ENCODE assay signal across 11 mouse cellular contexts in genomic region chr11:44738820-44739219, GRCm38 (mm10).
DNase-seq lines count a peak whose midpoint lies in the region; ATAC-seq and TF ChIP-seq lines count a peak whose summit lies in the region.
"Had no signal": no experiment of that assay in that cellular context is flagged by ENCODE, and none has a peak within 500 bp of the region (broad histone marks: within the 10 kb centered on the region; RNA-seq: fewer than 3 reads in every experiment).

No protein-coding gene starts in this region.

- peak overlapping the region; percentile 78 for H3K27ac ChIP-seq in heart, embryonic 10.5 days
- no peak overlapping the region for H3K27ac ChIP-seq in intestine, postnatal 0 days (ENCODE audit: low read depth, low read length)

- H3K4me3 ChIP-seq in heart, embryonic 10.5 days, result 0 out of 2 replicates have a peak overlapping the region, but pooled peaks have one; percentile 8
- no peak overlapping the region for H3K4me3 ChIP-seq in intestine, postnatal 0 days (ENCODE audit: low read depth, low read length)
- H3K4me3 ChIP-seq: erythroblast, embryonic 14.5 days; megakaryocyte, embryonic 14.5 days had no signal

- H3K4me2 ChIP-seq in intestine, postnatal 0 days (replicated peaks; ENCODE audit: low read depth), result no peak overlapping the region

- no peaks in the 10 kb centered on the region for H3K9me3 ChIP-seq in heart, embryonic 10.5 days
- no peaks in the 10 kb centered on the region for H3K9me3 ChIP-seq in intestine, postnatal 0 days (ENCODE audit: control insufficient read depth)
- H3K9me3 ChIP-seq: megakaryocyte, embryonic 14.5 days had no signal

- ATAC-seq in intestine, postnatal 0 days, result no peak
- ATAC-seq: activated CD4-positive, CD25-positive, alpha-beta regulatory T cell, adult 4 months had no signal

- TF ChIP-seq CTCF in intestine, postnatal 0 days (IDR thresholded peaks at IDR 0.05; ENCODE audit: low read depth), result no peak

- DNase-seq in heart, embryonic 10.5 days (ENCODE audit: low spot score), result no peak
- DNase-seq in heart, adult 8-10 months (ENCODE audit: low spot score), result no peak
- peak; percentile 47 for DNase-seq in embryo, embryonic 11 days
- peak; percentile 10 for DNase-seq in heart, postnatal 4 days
- DNase-seq in neural tube, embryonic 10.5 days (ENCODE audit: extremely low spot score, low spot score), result peak; percentile 31
- DNase-seq in urinary bladder, adult 2 months (ENCODE audit: low spot score), result no peak
- no peak for DNase-seq in frontal cortex, postnatal 14 days (ENCODE audit: low spot score in 2 of 2)

- WGBS in heart, embryonic 10.5 days, result 33% methylated on average over 10 of the region's 10 CpGs
- WGBS in intestine, postnatal 0 days, result 50% methylated on average over 10 of the region's 10 CpGs

- H3K36me3 ChIP-seq in heart, embryonic 10.5 days, result no peaks in the 10 kb centered on the region
- no peaks in the 10 kb centered on the region for H3K36me3 ChIP-seq in intestine, postnatal 0 days (ENCODE audit: control insufficient read depth, insufficient read depth)

- H3K4me1 ChIP-seq in heart, embryonic 10.5 days, result peaks cover 20% of the 10 kb centered on the region
- no peaks in the 10 kb centered on the region for H3K4me1 ChIP-seq in intestine, postnatal 0 days (replicated peaks; ENCODE audit: control insufficient read depth, insufficient read depth, low read length)
- H3K4me1 ChIP-seq: megakaryocyte, embryonic 14.5 days had no signal

- no peaks in the 10 kb centered on the region for H3K27me3 ChIP-seq in heart, embryonic 10.5 days (ENCODE audit: insufficient read depth, poor library complexity, severe bottlenecking)
- H3K27me3 ChIP-seq in intestine, postnatal 0 days (replicated peaks; ENCODE audit: control insufficient read depth, insufficient read depth, low read length), result no peaks in the 10 kb centered on the region

- H3K9ac ChIP-seq in intestine, postnatal 0 days (ENCODE audit: low read depth, low read length), result no peak overlapping the region

Comparison
In these comparisons a context has a peak if more than half of its experiments do, and no peak if none do; other contexts are left out.
1. DNase-seq: peak in embryo, embryonic 11 days (single experiment), heart, postnatal 4 days (single experiment) and neural tube, embryonic 10.5 days (single experiment); none in heart, embryonic 10.5 days (single experiment), heart, adult 8-10 months (single experiment), urinary bladder, adult 2 months (single experiment) and frontal cortex, postnatal 14 days (0 of 2).